Mouse (Mus musculus) erythroblast, embryonic 14.5 days (primary cell): ENCODE data around the gene Lyrm7. TPM values are rescaled to one million over a fixed set of nuclear protein-coding genes. Genes with fewer than 3 reads are reported as not detected.
A peak's percentile ranks its signal among the peaks of the same experiment; 100 is the strongest.
"Not testable (repeated sequence)": the region's sequence is repeated elsewhere in the genome, so short reads cannot be mapped to it uniquely, and the experiment has no call there.

Experiments used
- H3K27me3 ChIP-seq: 2 replicates; pipeline ENCODE4 v1.6.1; 2012; ENCODE audit warnings: inconsistent platforms; ENCODE audit not compliant: control insufficient read depth
- H3K36me3 ChIP-seq: 2 replicates; pipeline ENCODE4 v1.6.1; 2012; ENCODE audit warnings: mild to moderate bottlenecking, inconsistent platforms; ENCODE audit not compliant: control insufficient read depth
- H3K4me1 ChIP-seq: 2 replicates; pipeline ENCODE4 v1.6.1; 2012; ENCODE audit warnings: inconsistent platforms; ENCODE audit not compliant: control insufficient read depth
- H3K4me3 ChIP-seq: replicated peaks from 2 replicates; pipeline ENCODE3; 2012; ENCODE audit warnings: moderate library complexity, mild to moderate bottlenecking, inconsistent platforms
- H3K9me3 ChIP-seq: 2 replicates; pipeline ENCODE4 v1.6.1; 2012; ENCODE audit warnings: low read length, inconsistent platforms, mixed read lengths; ENCODE audit not compliant: control insufficient read depth
- GATA1 ChIP-seq: IDR thresholded peaks from 2 replicates; pipeline ENCODE4 v1.6.1; 2012; ENCODE audit warnings: low read length, inconsistent platforms, mixed read lengths
- TAL1 ChIP-seq: IDR thresholded peaks from 3 replicates; pipeline ENCODE4 v1.6.1; 2012; ENCODE audit warnings: low read length, inconsistent platforms, mixed read lengths
- polyA plus RNA-seq: library from polyadenylated mRNA; stranded (reverse); fragments of >175 nt; gene quantifications from 2 replicates; pipeline ENCODE4 v1.2.3, GENCODE M21; 2012

Gene Lyrm7
- polyA plus RNA-seq, 1 experiment, result not detected

DNA sequence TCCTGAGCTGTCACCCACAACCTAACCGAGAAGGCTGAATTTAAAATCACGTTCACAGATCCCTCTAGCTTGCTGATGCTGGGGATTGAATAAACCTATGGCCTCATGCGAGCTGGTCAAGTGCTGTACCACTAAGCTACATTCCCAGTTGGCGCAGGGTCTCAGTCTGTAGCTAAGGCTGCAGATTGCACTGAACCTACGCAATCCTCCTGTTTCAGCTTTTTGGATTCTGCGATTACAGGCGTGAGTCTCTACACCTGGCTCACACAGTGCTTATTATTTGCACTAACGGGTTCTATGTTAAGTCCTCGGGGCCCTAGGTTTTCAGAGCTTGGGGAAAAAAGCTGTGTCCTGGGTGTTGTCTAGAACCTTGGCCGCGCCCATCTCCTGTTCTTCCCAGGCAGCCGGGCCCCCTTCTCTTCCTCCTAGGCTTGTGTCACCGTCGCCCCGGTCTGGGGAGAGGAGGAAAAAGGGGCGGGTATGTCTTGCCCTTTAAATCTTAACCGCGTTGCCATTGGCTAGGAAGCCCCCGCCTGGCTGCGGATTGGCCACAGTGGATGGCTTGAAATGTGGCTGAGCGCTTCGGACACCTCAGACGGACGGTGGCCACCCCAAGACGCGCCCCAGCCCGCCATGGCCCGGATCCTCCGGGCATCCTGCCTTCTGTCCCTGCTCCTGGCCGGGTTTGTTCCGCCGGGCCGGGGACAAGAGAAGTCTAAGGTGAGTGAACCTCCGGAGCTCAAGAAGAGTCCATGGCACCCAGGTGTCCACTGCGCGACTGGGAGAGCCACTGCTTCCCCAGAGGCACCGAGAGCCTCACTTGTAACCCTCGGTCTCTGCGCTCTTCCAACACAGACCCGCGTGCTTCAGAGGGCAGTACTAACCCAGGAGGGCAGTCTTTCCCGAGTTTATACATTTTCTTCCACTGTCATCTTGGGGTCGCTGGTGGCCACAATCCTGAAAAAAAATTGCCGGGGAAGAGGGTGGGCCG lies 41.9 kb upstream of the Lyrm7 start, which contains the start of gene Gpx3:
Gpx3 (plus strand) TSS at position 121 of the 991 bp plus-strand sequence.
- peak within 1 kb of the TSS; percentile 25 for H3K4me3 ChIP-seq
- no peak for TF ChIP-seq TAL1
- TF ChIP-seq GATA1, result no peak
- no peaks in the 10 kb centered on the region for H3K9me3 ChIP-seq
- H3K36me3 ChIP-seq, result no peaks in the 10 kb centered on the region
- H3K4me1 ChIP-seq, result peaks cover 10% of the 10 kb centered on the region
- H3K27me3 ChIP-seq, result peaks cover 17% of the 10 kb centered on the region

DNA sequence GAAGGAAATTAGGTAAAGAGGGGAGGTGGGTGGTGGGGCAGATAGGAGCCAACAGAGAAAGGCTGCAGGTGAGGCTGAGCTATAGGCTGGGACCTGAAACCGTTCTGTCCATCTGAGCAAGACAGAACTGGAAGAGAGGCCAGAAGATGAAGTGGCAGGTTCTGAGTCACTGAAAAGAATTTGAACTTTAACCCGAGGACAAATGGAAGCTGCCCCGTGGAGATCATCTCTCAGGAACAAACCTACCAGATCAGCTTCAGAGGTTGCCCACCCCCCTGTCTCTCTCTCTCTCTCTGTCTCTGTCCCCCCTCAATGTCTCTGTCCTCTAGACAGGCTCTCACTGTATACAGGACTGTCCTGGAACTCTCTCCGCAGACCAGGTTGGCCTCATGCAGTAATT lies 38.9 kb upstream of the Lyrm7 start:
- Histone ChIP-seq H3K36me3 (no peaks in the 10 kb centered on the region), H3K4me1 (peaks cover 10% of the 10 kb centered on the region), H3K27me3 (peaks cover 17% of the 10 kb centered on the region), H3K9me3 (no peaks in the 10 kb centered on the region), H3K4me3 (no peak overlapping the region)
- TF ChIP-seq GATA1, result no peak
- no peak for TF ChIP-seq TAL1

DNA sequence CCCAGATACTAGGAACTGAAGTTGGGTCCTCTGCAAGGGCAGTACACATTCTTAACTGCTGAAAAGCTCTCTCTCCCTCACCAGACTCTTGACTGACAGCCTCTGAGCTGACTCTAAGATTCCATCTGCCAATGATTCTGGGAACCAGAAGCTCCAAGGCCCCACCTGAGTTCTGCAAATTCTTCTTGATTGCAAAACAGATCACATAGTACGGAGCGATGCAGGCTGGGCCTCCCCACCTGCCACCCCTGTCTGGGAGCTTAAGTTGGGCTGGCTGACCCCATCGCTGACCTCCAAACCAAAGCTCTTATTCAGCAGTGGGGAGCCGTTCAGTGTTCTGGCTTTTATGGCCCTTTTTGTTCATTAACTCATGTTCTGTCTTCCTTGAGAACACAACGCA lies 36.8 kb upstream of the Lyrm7 start:
- TF ChIP-seq TAL1, result no peak
- H3K27me3 ChIP-seq, result peaks cover 6% of the 10 kb centered on the region
- no peaks in the 10 kb centered on the region for H3K4me1 ChIP-seq
- no peaks in the 10 kb centered on the region for H3K36me3 ChIP-seq
- no peak overlapping the region for H3K4me3 ChIP-seq
- no peaks in the 10 kb centered on the region for H3K9me3 ChIP-seq

DNA sequence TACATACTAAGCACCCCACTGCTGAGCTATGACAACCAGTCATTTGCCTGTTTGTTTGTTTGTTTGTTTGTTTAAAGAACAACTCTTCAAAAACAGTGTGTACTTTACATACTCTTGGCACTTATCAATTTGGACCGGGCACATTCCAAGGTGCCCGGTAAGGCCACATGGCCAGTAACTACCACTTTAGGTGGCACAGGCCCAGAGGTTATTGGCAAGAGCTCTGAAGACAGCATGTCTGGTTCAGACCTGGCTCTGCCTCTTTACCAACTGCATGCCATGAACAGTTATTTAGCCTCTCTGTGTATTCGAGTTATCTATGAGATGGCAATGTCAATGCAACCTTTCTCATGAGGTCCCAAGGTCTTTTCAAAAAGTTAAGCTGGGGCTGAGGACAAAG lies 35.9 kb upstream of the Lyrm7 start:
- not testable (repeated sequence) for H3K27me3 ChIP-seq, H3K36me3 ChIP-seq, H3K4me3 ChIP-seq, H3K9me3 ChIP-seq, H3K4me1 ChIP-seq

DNA sequence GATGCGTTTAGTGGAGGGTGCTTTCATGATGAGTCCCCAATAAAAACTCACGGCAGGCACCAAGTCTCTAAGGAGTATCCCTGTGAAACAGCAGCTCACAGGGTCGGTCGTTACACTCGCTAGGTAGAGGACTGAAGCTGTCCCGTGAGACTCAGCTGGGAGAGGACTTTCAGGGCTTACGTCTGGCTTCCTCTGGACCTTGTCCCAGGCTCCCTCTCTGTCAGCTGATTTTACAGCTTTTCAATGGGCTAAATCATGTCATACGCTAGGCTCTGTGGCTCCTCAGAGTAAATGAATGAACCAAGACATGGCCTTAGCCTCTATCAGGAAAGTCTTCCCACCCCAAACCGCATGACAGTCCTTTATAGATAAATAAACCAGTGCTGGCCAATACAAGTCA lies 33.9 kb upstream of the Lyrm7 start:
- H3K27me3 ChIP-seq, result no peaks in the 10 kb centered on the region
- no peaks in the 10 kb centered on the region for H3K9me3 ChIP-seq
- H3K4me1 ChIP-seq, result no peaks in the 10 kb centered on the region
- no peak for TF ChIP-seq GATA1
- no peak for TF ChIP-seq TAL1
- no peaks in the 10 kb centered on the region for H3K36me3 ChIP-seq
- no peak overlapping the region for H3K4me3 ChIP-seq

DNA sequence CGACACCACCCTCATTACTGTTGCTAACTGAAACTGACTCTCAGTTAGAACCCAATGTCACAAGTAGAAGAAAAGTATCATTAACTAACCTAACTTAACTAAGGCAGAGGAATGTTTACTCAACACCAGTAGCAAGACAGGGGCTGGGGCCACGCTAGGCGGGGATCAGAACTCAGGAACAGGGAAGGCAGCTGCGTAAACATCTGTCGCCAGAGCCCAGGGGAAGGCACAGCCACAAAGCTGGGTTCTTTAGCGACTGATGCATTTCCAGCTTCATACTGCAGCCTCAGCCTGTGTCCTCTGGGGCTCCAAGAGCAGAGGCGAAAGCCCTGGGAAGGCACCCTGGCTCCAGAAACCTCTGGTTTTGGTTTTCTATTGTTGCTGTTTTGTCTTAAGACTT lies 31.4 kb upstream of the Lyrm7 start:
- Histone ChIP-seq H3K9me3 (no peaks in the 10 kb centered on the region), H3K27me3 (no peaks in the 10 kb centered on the region), H3K4me3 (no peak overlapping the region), H3K4me1 (no peaks in the 10 kb centered on the region), H3K36me3 (no peaks in the 10 kb centered on the region)
- TF ChIP-seq GATA1, result no peak
- TF ChIP-seq TAL1, result no peak

DNA sequence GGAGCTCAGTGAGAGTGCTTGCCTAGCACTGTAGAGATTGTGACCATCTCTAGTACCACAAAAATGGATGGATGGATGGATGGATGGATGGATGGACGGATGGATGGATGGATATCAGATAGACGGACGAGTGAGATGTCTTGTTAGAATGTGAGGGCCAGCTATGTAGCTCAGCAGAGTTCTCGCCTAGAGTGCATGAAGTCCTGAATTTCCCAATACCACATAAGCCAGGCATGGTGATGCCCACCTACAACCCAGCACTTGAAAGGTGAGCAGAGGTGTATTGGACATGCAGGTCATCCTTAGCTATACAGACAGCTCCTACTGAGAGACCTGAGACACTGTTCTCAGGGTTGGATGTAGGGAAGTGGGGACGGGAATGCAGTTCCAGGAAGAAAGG lies 30.6 kb upstream of the Lyrm7 start:
- Histone ChIP-seq H3K27me3 (no peaks in the 10 kb centered on the region), H3K9me3 (no peaks in the 10 kb centered on the region), H3K36me3 (no peaks in the 10 kb centered on the region), H3K4me3 (no peak overlapping the region), H3K4me1 (no peaks in the 10 kb centered on the region)
- TF ChIP-seq GATA1, result no peak
- TF ChIP-seq TAL1, result no peak

DNA sequence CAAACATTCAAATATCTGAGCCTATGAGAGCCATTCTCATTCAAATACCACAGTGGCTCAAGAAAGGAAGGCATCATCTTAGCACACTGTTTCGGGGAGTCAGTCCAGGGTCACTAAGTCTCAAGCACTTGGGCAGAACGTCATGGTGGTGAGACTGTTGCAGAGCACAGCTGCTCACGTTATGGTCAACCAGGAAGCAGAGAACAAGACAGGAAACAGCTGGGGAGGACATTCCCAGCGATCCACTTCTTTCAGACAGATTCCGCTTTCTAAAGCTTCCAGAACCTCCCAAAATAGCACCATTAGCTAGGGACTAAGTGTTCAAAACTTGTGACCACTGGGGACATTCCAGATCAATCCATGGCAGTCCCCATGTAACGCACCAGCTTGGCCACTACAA lies 27.2 kb upstream of the Lyrm7 start:
- no peaks in the 10 kb centered on the region for H3K27me3 ChIP-seq
- H3K4me3 ChIP-seq, result no peak overlapping the region
- H3K9me3 ChIP-seq, result no peaks in the 10 kb centered on the region
- TF ChIP-seq GATA1 (no peak), TAL1 (no peak)
- H3K36me3 ChIP-seq, result no peaks in the 10 kb centered on the region
- H3K4me1 ChIP-seq, result peaks cover 2% of the 10 kb centered on the region; the same call in 1 of the 2 replicates

DNA sequence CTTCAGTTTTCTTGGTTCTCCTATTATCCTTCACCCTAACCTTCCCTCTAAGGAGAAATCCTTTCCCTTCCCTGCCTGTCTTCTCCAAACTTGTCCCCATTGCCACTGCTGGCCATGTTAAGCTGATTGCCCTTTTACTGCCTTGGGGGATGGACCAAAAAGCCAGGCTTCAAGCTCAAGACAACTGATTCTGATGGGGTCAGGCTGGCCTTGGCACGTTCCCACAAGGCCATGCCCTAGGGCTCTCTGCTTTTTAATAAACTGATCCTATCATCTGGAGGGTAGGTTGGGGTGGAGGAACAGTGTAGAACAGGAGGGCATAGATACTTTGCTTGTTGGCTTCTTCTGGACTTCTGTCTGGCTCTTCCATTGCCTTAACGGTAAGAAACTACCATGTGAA lies 24.7 kb upstream of the Lyrm7 start:
- no peaks in the 10 kb centered on the region for H3K9me3 ChIP-seq
- H3K4me1 ChIP-seq, result peaks cover 2% of the 10 kb centered on the region; the same call in 1 of the 2 replicates
- H3K27me3 ChIP-seq, result no peaks in the 10 kb centered on the region
- H3K4me3 ChIP-seq, result no peak overlapping the region
- H3K36me3 ChIP-seq, result no peaks in the 10 kb centered on the region
- TF ChIP-seq TAL1 (no peak), GATA1 (no peak)
